Mouse (Mus musculus) spleen, postnatal 14 days (tissue): ENCODE measurements around the gene Slc38a3.

ENCODE experiments used
- DNase-seq, 2 experiments: peaks; one replicate each; pipeline ENCODE4 v3.0.0; 2021 to 2022; ENCODE audit warnings: low spot score in 2 of 2

The Slc38a3 gene

GRCm38 (mm10) chr9:107635279-107636028, 33.9 kb downstream of the Slc38a3 start, which contains the start of gene Gnai2:
TSS of gene Gnai2 (minus strand) at chr9:107635367.
- DNase-seq, result peak; percentile 95 to 96

GRCm38 (mm10) chr9:107634406-107635278, 34.7 kb downstream of the Slc38a3 start:
- DNase-seq, result no peak

- DNase-seq, result no peak
These were observed 35.5 kb downstream of the Slc38a3 start for GRCm38 (mm10) chr9:107633661-107634405.

- DNase-seq, result peak; percentile 75 to 80
These were observed 36.2 kb downstream of the Slc38a3 start for GRCm38 (mm10) chr9:107633091-107633660.

GRCm38 (mm10) chr9:107632478-107632877, 36.9 kb downstream of the Slc38a3 start:
- peak; percentile 58 to 60 for DNase-seq

DNA sequence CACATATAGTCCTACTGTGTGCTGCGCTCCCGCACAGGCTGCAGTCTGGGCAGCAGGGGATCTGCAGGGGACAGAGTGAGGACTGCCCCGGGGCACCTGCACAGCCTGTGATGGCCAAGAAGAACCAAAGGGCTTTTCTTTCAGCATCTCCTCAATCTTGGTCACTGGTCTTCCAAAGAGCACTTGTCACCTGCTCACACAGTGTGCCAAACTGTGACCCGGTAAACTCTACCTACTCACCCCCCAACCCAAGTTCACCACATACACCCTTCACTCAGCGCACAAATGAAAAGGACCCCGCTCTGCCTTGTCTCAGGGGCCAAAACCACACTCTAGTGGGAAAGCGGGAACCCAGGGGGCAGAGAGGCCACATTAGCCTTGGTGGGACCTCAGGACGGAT, 37.5 kb downstream of the Slc38a3 start:
- no peak for DNase-seq

DNA sequence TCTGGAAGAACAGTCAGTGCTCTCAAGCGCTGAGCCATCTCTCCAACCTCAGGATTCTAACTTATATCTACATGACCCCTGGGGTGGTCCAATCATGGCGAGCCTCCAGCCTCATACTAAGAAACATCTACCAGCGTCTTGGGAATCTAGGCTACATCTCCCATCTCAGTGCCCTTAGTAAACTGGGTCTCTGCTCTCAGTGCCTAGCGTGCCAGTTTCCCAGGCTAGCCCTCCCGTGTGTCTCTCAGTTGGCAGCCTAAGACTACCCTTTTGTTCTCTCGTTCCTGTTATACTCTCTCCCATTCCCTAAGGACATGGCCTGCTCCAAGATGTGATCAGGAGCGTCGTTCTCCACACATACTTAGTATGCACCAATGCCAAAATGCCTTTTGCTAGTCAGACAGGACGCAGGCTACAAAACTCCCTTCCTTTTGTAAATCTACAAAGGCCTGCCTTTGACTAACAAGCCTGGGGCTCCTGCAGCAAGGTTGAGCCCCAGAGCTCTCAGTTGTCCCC, 38.0 kb downstream of the Slc38a3 start:
- no peak for DNase-seq

DNA sequence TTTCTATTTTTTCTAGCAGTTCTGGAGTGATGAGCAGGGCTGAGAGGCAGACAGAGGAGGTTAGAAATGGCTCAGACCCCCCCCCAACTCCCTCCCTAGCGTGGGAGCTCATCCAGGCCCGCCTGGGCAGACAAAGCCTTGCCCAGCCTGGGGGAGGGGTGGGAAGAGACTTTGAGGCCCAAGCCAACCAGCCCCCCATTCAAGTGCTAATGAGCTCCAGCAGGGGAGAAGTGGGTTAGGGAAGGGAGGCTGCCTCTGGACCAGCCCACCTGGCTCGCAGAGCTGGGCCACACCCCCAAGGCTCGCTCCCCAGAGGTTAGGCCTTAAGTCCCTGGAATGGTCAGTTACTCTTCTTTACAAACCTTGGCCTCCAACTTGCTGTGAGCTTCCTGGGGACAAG, 38.8 kb downstream of the Slc38a3 start:
- DNase-seq, result no peak

DNA sequence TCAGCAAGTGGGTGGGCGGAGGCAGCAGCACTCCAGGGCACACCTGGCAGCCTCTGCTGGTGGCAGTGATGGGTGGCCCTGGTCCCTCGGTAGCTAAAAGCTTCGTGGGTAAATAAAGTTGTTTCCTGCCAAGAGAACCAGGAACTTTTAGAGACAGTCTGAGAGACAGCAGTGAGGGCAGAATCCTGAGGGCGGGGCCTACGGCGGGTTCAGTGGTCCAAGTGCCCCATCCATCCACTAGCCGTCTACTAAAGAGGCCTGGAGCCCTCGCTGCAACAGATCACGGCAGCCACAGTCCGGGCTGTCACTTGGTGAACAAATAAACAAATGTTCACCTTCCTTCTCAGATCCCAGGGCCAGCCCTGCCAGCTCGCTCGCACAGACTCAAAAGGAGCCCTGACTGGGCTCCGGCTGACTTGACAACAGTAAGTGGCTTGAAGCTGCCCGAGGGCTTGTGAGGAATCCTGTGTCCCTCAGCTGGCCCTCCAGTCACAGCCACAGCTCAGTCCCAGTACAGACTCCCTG, 39.4 kb downstream of the Slc38a3 start:
- DNase-seq, result no peak

- no peak for DNase-seq
These were observed 40.0 kb downstream of the Slc38a3 start for GRCm38 (mm10) chr9:107629411-107629730.

GRCm38 (mm10) chr9:107628721-107629410, 40.5 kb downstream of the Slc38a3 start:
- peak; percentile 34 to 56 for DNase-seq

DNA sequence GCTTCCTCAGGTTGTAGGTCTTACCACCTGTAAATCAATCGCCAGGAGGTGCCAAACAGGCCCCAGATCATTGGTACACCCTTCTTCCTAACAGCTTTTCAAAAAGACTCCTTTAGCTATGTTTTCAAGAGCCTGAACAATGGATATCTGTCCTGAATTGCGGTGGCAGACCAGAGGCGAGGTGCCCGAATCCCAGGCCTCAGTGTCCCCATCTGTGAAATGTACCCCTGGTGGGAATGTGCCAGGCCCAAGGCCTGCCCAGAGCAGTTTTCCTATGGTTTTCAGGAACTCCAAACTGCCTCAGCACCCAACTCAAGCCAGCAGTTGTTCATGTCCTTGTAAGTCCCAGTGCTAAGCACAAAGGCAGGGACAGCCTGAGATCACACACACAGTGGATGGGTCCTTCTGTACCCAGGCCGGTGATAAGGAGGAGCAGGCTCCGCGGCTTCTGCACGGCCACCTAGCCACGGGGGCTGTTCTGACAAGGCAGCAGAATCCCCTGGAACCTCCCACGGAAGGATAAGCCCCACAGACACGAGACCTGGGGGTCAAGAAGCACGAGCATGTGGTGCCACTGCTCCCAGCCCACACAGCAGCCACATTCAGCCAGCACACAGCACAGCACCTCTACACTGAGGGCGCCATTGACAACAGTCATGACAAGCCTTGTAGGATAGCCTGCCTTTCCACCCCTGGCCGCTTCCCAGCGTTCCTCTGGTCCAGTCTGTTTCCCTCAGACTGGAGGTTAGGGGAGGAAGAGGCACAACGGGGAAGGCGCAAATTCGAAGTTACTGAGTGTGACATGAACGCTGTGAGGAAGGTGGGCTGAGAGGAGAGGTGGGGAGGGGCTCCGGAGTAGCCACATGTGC, 41.7 kb downstream of the Slc38a3 start:
- no peak for DNase-seq

- peak; percentile 59 to 83 for DNase-seq
These were observed 42.5 kb downstream of the Slc38a3 start for GRCm38 (mm10) chr9:107626844-107627277.

DNA sequence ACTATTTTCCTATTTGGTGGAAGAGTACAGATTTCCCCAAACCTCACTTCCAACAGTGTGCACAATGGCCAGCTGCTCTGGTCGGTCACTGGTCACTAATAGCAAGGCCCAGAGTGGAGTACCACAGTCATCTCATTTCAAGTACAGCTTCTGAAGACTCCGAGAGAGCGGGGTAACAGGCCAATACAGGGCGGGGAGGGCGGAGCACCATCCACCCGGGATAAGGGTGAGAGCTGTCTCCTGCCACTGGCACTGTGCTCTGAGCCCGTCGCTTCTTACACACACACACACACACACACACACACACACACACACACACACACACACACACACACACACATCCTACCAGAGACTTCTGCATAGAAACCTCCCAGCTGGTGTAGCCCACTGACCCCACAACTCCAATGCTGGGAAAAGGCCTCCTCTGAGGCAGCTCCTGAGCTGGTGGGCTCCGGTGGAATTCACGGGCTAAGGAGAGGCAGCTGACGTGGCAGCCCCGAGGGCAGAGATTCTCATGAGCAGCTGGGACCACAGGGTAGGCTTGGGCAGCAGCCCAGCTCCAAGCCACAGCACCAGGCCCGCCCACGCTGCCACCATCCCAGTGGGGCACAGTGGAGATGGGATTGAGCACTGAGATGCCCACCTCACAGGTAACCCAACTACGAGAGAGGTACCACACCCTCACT, 43.0 kb downstream of the Slc38a3 start:
- DNase-seq, result no peak

- no peak for DNase-seq
These were observed 43.8 kb downstream of the Slc38a3 start for GRCm38 (mm10) chr9:107625351-107626128.

- DNase-seq, result no peak
These were observed 44.4 kb downstream of the Slc38a3 start for GRCm38 (mm10) chr9:107624951-107625350.

DNA sequence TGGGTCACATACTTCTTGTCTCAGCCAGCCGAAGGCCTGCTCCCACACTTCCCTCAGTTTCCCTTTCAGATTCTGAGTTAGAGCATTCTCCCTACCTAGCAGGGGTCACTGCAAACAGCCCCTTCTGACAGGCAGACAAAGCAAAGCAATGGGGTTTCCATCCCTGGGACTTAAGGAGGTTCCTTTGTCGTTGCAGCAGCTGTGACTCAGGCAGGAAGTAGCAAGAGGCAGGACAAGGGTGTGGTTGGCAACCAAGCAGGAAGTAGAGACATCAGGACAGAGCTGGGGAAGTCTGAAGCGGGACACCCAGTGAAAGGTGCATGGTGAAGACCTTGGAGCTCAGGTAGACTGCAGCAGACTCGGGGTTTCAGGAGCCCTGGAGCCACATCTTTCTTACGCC, 44.8 kb downstream of the Slc38a3 start:
- DNase-seq, result no peak

- no peak for DNase-seq
These were observed 48.4 kb downstream of the Slc38a3 start for GRCm38 (mm10) chr9:107620954-107621353.
